Mouse (Mus musculus): Measurements from ENCODE around the gene Fars2.

- TF ChIP-seq CTCF (IDR thresholded peaks at IDR 0.05; ENCODE audit: control insufficient read depth, insufficient read depth, insufficient replicate concordance, low read depth, low read length) (no peak), POLR2A (IDR thresholded peaks at IDR 0.05; ENCODE audit: control insufficient read depth, low read depth, low read length) (no peak)
Measured at GRCm38 (mm10) chr13:36297950-36298781, 181.0 kb downstream of the Fars2 start.

All from testis, adult 2 months (tissue).